Mouse (Mus musculus): ENCODE results near the gene Dnah2. TPM values are rescaled to one million over a fixed set of nuclear protein-coding genes. Genes with fewer than 3 reads are reported as not detected.

The Dnah2 gene
- total and polyA plus RNA-seq, 2 experiments from 2014 or later = 3.9 to 9.5 TPM

GRCm38 (mm10) chr11:69553341-69553721 is 4.4 kb upstream of the Dnah2 start:
- Histone ChIP-seq H3K4me1 (ENCODE audit: insufficient read depth, low read length) (peaks cover 48% of the 10 kb centered on the region), H3K9ac (replicated peaks; ENCODE audit: low read length, poor library complexity, severe bottlenecking) (peak overlapping the region; percentile 46), H3K27ac (ENCODE audit: low read depth, low read length) (peak overlapping the region; percentile 91), H3K4me2 (ENCODE audit: low read depth, low read length, poor library complexity, severe bottlenecking) (peak overlapping the region; percentile 46), H3K4me3 (ENCODE audit: low read depth, low read length) (no peak overlapping the region), H3K27me3 (ENCODE audit: insufficient read depth, low read length) (no peaks in the 10 kb centered on the region), H3K36me3 (ENCODE audit: insufficient read depth, low read length) (peaks cover 23% of the 10 kb centered on the region), H3K9me3 (ENCODE audit: low read length) (no peaks in the 10 kb centered on the region)
- no peak for TF ChIP-seq CTCF (IDR thresholded peaks at IDR 0.05)
- DNase-seq (ENCODE audit: low spot score) (no peak), ATAC-seq (ENCODE audit: low FRiP score) (no peak)
- WGBS = 17% methylated on average over 2 of the region's 2 CpGs

- WGBS = 4% methylated on average over 14 of the region's 14 CpGs
- Histone ChIP-seq H3K4me1 (ENCODE audit: insufficient read depth, low read length) (peaks cover 47% of the 10 kb centered on the region), H3K27me3 (ENCODE audit: insufficient read depth, low read length) (no peaks in the 10 kb centered on the region), H3K9ac (replicated peaks; ENCODE audit: low read length, poor library complexity, severe bottlenecking) (peak overlapping the region; percentile 46), H3K9me3 (ENCODE audit: low read length) (no peaks in the 10 kb centered on the region), H3K36me3 (ENCODE audit: insufficient read depth, low read length) (peaks cover 23% of the 10 kb centered on the region), H3K4me2 (ENCODE audit: low read depth, low read length, poor library complexity, severe bottlenecking) (peak overlapping the region; percentile 46), H3K4me3 (ENCODE audit: low read depth, low read length) (no peak overlapping the region), H3K27ac (ENCODE audit: low read depth, low read length) (peak overlapping the region; percentile 91)
- TF ChIP-seq CTCF (IDR thresholded peaks at IDR 0.05) = no peak
- peak; percentile 82 for ATAC-seq (ENCODE audit: low FRiP score)
- DNase-seq (ENCODE audit: low spot score) = peak; percentile 90
Measured at GRCm38 (mm10) chr11:69552622-69553340, 3.9 kb upstream of the Dnah2 start.

GRCm38 (mm10) chr11:69551310-69551709 is 2.4 kb upstream of the Dnah2 start:
- Histone ChIP-seq H3K9me3 (ENCODE audit: low read length) (no peaks in the 10 kb centered on the region), H3K4me2 (ENCODE audit: low read depth, low read length, poor library complexity, severe bottlenecking) (no peak overlapping the region), H3K27me3 (ENCODE audit: insufficient read depth, low read length) (no peaks in the 10 kb centered on the region), H3K4me3 (ENCODE audit: low read depth, low read length) (no peak overlapping the region), H3K9ac (replicated peaks; ENCODE audit: low read length, poor library complexity, severe bottlenecking) (no peak overlapping the region), H3K4me1 (ENCODE audit: insufficient read depth, low read length) (peaks cover 42% of the 10 kb centered on the region), H3K36me3 (ENCODE audit: insufficient read depth, low read length) (peaks cover 18% of the 10 kb centered on the region), H3K27ac (ENCODE audit: low read depth, low read length) (0 out of 2 replicates have a peak overlapping the region, but pooled peaks have one; percentile 3)
- ATAC-seq (ENCODE audit: low FRiP score) (no peak), DNase-seq (ENCODE audit: low spot score) (no peak)
- WGBS = 65% methylated on average over 4 of the region's 4 CpGs
- no peak for TF ChIP-seq CTCF (IDR thresholded peaks at IDR 0.05)

- peak overlapping the region; percentile 63 for H3K9ac ChIP-seq (replicated peaks; ENCODE audit: low read length, poor library complexity, severe bottlenecking)
- peak overlapping the region; percentile 42 for H3K4me3 ChIP-seq (ENCODE audit: low read depth, low read length)
- H3K4me1 ChIP-seq (ENCODE audit: insufficient read depth, low read length) = peaks cover 19% of the 10 kb centered on the region
- no peaks in the 10 kb centered on the region for H3K36me3 ChIP-seq (ENCODE audit: insufficient read depth, low read length)
- H3K27me3 ChIP-seq (ENCODE audit: insufficient read depth, low read length) = no peaks in the 10 kb centered on the region
- H3K9me3 ChIP-seq (ENCODE audit: low read length) = no peaks in the 10 kb centered on the region
- DNase-seq (ENCODE audit: low spot score) (no peak), ATAC-seq (ENCODE audit: low FRiP score) (peak; percentile 44; the same call in 1 of the 2 replicates)
- 3% methylated on average over 15 of the region's 15 CpGs for WGBS
- peak overlapping the region; percentile 71 for H3K4me2 ChIP-seq (ENCODE audit: low read depth, low read length, poor library complexity, severe bottlenecking)
- peak; percentile 68 for TF ChIP-seq CTCF (IDR thresholded peaks at IDR 0.05)
- H3K27ac ChIP-seq (ENCODE audit: low read depth, low read length) = peak overlapping the region; percentile 86
Measured at GRCm38 (mm10) chr11:69547071-69547470, 1.8 kb downstream of the Dnah2 start.

- DNase-seq (ENCODE audit: low spot score) (peak; percentile 94), ATAC-seq (ENCODE audit: low FRiP score) (peak; percentile 87)
- TF ChIP-seq CTCF (IDR thresholded peaks at IDR 0.05) = peak; percentile 74
- peaks cover 19% of the 10 kb centered on the region for H3K4me1 ChIP-seq (ENCODE audit: insufficient read depth, low read length)
- H3K36me3 ChIP-seq (ENCODE audit: insufficient read depth, low read length) = no peaks in the 10 kb centered on the region
- peak overlapping the region; percentile 71 for H3K4me2 ChIP-seq (ENCODE audit: low read depth, low read length, poor library complexity, severe bottlenecking)
- peak overlapping the region; percentile 42 for H3K4me3 ChIP-seq (ENCODE audit: low read depth, low read length)
- H3K27ac ChIP-seq (ENCODE audit: low read depth, low read length) = peak overlapping the region; percentile 86
- peak overlapping the region; percentile 63 for H3K9ac ChIP-seq (replicated peaks; ENCODE audit: low read length, poor library complexity, severe bottlenecking)
- H3K9me3 ChIP-seq (ENCODE audit: low read length) = no peaks in the 10 kb centered on the region
- WGBS = under 1% methylated on average over 44 of the region's 44 CpGs
- no peaks in the 10 kb centered on the region for H3K27me3 ChIP-seq (ENCODE audit: insufficient read depth, low read length)
Measured at GRCm38 (mm10) chr11:69546423-69547053, 2.4 kb downstream of the Dnah2 start.

GRCm38 (mm10) chr11:69545957-69546356 is 3.0 kb downstream of the Dnah2 start:
- WGBS = 6% methylated on average over 7 of the region's 7 CpGs
- H3K4me1 ChIP-seq (ENCODE audit: insufficient read depth, low read length) = peaks cover 19% of the 10 kb centered on the region
- H3K4me2 ChIP-seq (ENCODE audit: low read depth, low read length, poor library complexity, severe bottlenecking) = peak overlapping the region; percentile 71
- no peaks in the 10 kb centered on the region for H3K9me3 ChIP-seq (ENCODE audit: low read length)
- H3K4me3 ChIP-seq (ENCODE audit: low read depth, low read length) = peak overlapping the region; percentile 42
- ATAC-seq (ENCODE audit: low FRiP score) = no peak
- TF ChIP-seq CTCF (IDR thresholded peaks at IDR 0.05) = 0 out of 2 replicates have a peak, but pooled peaks have one; percentile 8
- peak; percentile 51 for DNase-seq (ENCODE audit: low spot score)
- H3K27ac ChIP-seq (ENCODE audit: low read depth, low read length) = peak overlapping the region; percentile 86
- no peaks in the 10 kb centered on the region for H3K36me3 ChIP-seq (ENCODE audit: insufficient read depth, low read length)
- no peaks in the 10 kb centered on the region for H3K27me3 ChIP-seq (ENCODE audit: insufficient read depth, low read length)
- peak overlapping the region; percentile 63 for H3K9ac ChIP-seq (replicated peaks; ENCODE audit: low read length, poor library complexity, severe bottlenecking)
